Mouse (Mus musculus): ENCODE results near the gene As3mt.
A peak's percentile ranks its signal among the peaks of the same experiment; 100 is the strongest.
"Not testable (repeated sequence)": the region's sequence is repeated elsewhere in the genome, so short reads cannot be mapped to it uniquely, and the experiment has no call there.

As3mt gene

GRCm38 (mm10) chr19:46699011-46699481 is 8.2 kb upstream of the As3mt start:
- no peak for DNase-seq (ENCODE audit: low read depth, low spot score)

DNA sequence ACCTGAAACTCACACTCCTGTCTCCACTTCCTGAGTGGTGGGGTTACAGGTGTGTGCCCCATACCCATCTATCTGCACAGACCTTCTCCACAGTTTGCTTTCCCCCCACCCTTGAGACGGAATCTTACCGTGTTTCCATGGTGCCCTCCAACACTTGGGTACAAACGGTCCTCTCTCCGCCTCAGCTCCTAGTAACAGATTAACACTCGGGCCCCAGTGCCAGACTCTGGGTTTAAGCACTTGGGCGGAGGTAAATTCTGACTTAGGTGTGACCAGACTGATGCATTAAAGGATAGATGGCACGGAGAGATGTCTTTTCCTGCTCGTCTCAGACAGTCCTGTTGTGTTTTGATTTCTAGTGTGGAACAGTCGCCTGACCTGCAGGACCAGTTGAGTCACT is 6.1 kb upstream of the As3mt start:
- no peak for DNase-seq (ENCODE audit: low read depth, low spot score)

- no peak for DNase-seq (ENCODE audit: low read depth, low spot score)
These were observed 1.3 kb upstream of the As3mt start for GRCm38 (mm10) chr19:46705779-46706495.

- DNase-seq (ENCODE audit: low read depth, low spot score): no peak
These were observed 540 bp upstream of the As3mt start for GRCm38 (mm10) chr19:46706540-46707295.

DNA sequence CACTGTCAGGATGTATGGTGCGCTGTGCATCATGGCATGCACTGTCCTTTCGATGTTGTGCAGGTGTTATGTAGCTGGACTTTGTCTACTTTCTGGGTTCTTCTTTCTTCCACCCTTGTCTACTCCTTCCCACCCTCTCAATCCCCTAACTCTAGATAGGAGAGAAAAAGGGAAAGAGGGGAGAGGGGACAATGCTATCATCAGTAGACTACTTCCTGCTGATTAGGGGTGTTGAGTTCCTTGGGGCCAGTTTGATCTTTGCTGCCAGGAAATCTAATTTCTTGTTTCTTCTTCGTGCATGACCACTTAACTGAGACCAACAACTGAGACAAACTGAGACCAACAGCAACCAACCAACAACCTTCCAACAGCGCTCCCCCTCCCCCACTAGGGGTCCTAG is 3.4 kb downstream of the As3mt start:
- no peak for DNase-seq (ENCODE audit: low read depth, low spot score)

- no peak for DNase-seq (ENCODE audit: low read depth, low spot score)
These were observed 7.0 kb downstream of the As3mt start for GRCm38 (mm10) chr19:46714234-46714633.

GRCm38 (mm10) chr19:46715016-46715415 is 7.8 kb downstream of the As3mt start:
- no peak for DNase-seq (ENCODE audit: low read depth, low spot score)

DNA sequence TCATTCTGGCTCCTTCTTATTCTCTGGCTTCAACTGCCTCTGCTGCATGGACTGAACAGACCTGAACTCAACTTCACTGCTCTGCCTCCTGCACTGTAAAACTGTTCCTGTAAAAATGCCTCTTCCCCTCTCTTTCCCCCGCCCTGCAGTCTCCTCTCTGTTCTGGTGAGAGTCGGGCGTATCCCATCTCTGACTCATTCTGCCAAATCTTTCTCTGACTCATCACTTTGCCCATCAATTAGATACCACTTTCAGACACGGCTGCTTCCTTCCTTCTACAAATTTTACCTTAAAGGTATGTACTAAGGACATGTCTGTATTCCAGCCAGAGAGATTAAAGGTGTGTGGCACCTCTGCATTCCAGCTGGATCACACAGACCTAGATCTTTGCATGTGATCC is 10.9 kb downstream of the As3mt start:
- no peak for DNase-seq (ENCODE audit: low read depth, low spot score)

DNA sequence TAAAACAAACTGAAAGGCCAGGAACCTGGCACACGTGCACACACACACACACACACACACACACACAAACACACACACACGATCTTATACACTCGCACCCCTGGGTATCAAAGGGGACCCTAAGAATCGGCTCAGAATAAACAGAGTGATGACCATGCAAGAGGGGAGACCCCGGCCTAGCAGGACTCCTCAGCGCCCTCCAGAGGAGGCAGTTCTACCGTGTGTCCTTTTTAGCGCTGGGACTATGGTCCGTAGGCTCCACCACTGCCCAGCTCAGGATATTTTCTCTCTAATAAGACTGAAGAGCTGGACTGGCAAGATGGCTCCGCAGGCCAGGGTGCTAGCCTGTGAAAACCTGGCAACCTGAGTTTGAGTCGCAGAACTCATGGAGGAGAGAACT is 17.2 kb downstream of the As3mt start:
- DNase-seq (ENCODE audit: low read depth, low spot score): peak; percentile 53

DNA sequence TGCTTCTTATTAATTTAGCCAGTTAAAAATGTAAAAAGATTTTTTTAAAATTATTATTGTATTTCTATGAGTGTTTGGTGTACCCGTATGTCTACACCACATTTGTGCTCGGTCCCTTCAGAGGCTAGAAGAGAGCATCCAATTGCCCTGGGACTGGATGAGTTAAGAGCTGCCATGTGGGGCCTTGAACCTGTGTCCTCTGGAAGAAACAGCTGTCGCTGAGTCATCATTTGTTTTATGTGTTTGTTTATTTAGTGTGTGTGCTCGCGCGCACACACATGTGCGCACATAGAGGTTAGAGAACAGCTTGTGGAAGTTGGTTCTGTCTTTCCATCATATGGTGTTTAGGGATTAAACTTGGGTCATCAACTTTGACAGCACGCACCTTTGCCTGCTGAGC is 18.9 kb downstream of the As3mt start:
- DNase-seq (ENCODE audit: low read depth, low spot score): no peak

DNA sequence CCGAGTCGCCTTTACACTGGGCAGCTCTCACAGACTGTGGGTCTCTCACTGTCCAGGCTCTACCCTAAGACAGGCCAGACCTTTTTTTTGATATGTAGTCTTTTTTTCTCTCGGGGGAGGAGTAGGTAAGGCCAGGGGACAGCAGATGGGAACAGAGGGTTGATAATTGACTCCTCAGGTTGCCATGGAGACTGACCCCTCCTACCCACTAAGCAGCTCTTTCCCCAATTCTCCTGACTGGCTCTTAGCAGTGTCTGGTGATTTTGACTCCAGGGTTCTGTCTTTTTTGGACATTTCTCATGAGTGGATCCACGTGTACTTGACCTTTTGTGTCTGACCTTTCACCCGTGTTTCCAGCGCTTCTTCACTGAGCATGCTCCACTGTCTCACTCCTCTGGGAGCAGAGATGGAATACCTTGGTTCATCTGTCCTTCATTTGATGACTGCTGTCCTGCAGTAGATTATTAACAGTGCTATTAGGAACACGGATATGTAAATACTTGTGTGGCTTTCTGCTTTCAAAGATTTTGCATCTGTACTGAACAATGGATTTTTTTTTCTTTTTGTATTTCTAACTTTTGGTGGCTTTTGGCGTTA is 20.0 kb downstream of the As3mt start:
- DNase-seq (ENCODE audit: low read depth, low spot score): no peak

- DNase-seq (ENCODE audit: low read depth, low spot score): no peak
These were observed 20.8 kb downstream of the As3mt start for GRCm38 (mm10) chr19:46727945-46728540.

- DNase-seq (ENCODE audit: low read depth, low spot score): no peak
These were observed 21.7 kb downstream of the As3mt start for GRCm38 (mm10) chr19:46728909-46729308.

DNA sequence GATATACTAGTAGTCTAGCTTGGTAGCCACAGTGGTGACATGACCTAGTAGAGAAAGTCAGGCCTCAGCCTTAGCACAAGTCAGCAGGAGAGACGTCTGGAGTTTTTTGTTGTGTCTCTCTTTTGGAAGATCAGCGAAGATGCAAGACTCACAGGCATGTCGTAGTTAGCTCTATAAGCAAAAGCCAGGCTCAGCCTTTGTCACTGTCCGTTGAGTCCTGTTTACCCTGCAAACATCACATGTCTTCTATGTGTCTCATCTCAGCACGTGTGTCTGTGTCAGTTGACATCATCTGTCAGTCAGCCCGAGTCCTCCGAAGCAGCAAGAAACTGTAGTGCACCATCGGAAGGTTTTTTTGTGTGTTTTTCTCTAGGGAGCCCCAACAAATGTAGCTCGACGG is 24.1 kb downstream of the As3mt start:
- DNase-seq (ENCODE audit: low read depth, low spot score): no peak

DNA sequence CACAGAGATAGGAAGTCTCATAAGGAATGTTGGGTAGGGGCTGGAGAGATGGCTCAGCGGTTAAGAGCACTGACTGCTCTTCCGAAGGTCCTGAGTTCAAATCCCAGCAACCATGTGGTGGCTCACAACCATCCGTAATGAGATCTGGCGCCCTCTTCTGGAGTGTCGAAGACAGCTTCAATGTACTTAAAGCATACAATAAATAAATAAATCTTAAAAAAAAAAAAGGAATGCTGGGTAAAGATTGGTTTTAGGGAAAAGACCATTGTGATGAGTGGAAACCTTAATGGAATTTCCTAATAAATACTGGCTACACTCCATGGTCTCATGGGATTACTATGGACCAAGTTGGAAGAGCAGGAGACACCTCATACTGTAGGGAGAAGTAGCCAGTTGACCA is 25.4 kb downstream of the As3mt start:
- not testable (repeated sequence) for DNase-seq (ENCODE audit: low read depth, low spot score)

DNA sequence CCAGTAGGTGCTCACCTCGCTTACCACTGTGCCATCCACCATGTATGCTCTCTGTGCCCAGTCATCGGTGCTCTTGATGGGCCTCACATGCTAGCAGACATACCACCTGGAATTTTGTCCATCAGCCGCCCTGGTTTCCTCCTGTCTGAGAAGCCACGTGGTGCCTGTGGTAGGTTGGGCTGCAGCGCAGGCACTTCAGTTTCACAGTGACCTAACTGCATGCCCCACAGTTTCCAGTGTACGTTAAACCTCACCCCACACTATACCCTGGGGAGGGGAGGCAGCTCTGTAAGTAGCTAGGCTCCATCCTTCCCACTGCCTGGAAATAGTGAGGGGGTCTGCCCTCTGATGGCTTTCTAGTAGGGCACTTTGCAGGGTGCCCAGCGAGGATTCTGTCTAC is 26.4 kb downstream of the As3mt start:
- no peak for DNase-seq (ENCODE audit: low read depth, low spot score)

GRCm38 (mm10) chr19:46735241-46735640 is 28.0 kb downstream of the As3mt start:
- no peak for DNase-seq (ENCODE audit: low read depth, low spot score)

- no peak for DNase-seq (ENCODE audit: low read depth, low spot score)
These were observed 29.8 kb downstream of the As3mt start for GRCm38 (mm10) chr19:46737106-46737505.

DNA sequence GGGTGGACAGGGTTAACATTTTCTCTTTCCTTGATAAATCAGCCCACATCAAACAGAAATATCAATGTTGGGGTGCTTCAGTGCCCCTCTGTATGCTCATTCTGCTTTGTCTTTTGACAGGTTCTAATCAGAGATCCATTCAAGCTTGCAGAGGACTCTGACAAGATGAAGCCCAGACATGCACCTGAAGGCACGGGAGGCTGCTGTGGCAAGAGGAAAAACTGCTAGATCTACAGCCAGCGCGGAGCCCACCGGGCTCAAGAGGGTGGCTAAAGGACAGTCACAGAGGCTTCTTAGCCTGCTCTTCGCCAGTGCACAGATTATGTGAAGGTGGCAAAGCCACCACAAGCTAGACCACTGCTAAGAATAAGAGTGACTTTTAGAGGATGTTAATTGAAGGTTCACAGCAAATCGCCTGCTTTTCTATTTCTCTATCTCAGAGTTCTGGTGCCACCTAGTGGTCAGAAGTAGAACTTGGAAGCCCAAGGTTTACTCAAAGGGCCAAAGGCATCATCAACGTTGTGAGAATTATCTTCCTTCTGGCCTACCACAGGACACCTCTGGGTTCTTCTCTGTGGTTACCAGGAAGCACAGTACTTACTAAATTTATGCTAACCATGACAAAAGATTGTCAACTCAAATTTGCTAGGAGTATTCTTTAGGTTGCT is 33.2 kb downstream of the As3mt start:
- peak; percentile 67 for DNase-seq (ENCODE audit: low read depth, low spot score)

GRCm38 (mm10) chr19:46741574-46741973 is 34.3 kb downstream of the As3mt start:
- peak; percentile 48 for DNase-seq (ENCODE audit: low read depth, low spot score)

- DNase-seq (ENCODE audit: low read depth, low spot score): no peak
These were observed 37.4 kb downstream of the As3mt start for GRCm38 (mm10) chr19:46744681-46745080.

DNA sequence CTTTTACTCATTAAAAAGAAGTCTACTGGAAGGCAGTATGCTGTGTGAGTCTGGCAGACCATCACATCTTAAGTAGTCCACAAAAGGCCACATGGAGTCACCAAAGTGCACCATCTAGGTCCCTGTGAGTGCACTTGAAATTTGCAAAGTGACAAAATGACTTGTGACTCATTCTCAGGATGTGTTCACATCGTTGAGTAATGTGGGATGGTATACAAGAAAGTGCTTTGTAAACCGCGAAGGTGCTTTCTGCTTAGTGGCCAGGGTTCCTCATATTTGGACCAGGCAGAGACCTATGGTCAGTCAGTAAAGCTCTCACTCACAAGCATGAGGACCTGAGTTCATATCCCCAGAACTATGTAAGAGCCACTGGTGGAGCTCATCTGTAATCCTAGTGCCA is 40.5 kb downstream of the As3mt start:
- DNase-seq (ENCODE audit: low read depth, low spot score): no peak

Measured in ES-CJ7 (cell line).